Mouse (Mus musculus) inflammation-experienced regulatory T-cells (primary cell): Measurements from ENCODE around the gene Pard6b. TPM values are rescaled to one million over a fixed set of nuclear protein-coding genes. Genes with fewer than 3 reads are reported as not detected.

Source experiments
- polyA plus RNA-seq, 2 experiments: library from polyadenylated mRNA; unstranded; fragments of 100-300 nt; shearing (Covaris generic); gene quantifications; one replicate each; pipeline ENCODE4 v1.2.1; 2017

Gene Pard6b
- polyA plus RNA-seq = 1 to 10 TPM; 4.5 to 7.6 TPM

DNA sequence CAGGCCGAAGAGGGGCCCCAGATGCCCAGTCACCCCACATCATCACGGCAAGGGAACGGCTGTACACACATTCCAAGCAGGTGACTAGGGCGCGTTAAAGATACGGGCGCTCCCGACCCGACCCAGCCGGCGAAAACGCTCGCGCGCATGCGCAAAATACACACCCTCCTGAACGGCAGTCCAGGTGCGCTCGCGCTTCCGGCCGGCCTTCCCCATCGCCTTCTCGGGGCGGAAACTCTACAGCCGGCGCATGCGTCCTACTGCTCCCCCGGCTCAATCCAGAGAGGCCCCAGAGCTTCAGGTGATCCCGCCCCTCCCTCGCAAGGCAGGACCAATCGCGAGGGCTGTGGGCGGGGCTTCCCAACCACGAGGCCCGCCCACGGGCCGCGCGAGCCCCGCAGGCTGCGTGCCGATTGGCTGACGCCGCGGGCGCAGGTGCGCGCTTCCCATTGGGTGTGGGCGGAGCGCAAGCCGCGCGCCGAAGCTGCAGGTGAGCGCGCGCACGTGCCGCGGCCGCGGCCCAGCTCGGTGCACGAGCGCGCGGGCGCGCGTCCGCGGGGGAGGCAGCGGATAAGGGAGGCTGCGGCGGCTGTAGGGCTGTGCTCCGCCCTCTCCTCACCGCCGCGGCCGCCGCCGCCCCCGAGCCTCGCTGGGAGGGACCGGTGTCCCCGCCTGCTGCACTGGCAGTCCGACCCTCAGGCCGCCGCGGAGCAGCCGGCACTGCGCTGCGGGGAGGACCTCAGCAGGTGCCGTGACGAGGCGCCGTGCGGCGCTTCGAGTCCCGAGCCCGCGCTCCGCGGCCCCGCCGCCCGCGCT lies at the start of gene Pard6b:
TSS of gene Pard6b (plus strand) at position 574 of the 816 bp plus-strand sequence.

Other genes starting within 250 kb of the Pard6b start
- 100 to 1,000 TPM; 153 to 173 TPM for gene Ptpn1, start 148.9 kb upstream of the Pard6b start, polyA plus RNA-seq
- under 1 TPM; 0.32 to 0.35 TPM for gene Ripor3, start 70.4 kb upstream of the Pard6b start, polyA plus RNA-seq
- gene Adnp, start 126.1 kb downstream of the Pard6b start, polyA plus RNA-seq = 10 to 100 TPM; 25.2 to 27.5 TPM
- 1 to 10 TPM; 5.3 to 8.4 TPM for gene Gm20716, start 149.4 kb downstream of the Pard6b start, polyA plus RNA-seq
- 100 to 1,000 TPM in 1 of 2 experiments, 10 to 100 TPM in 1; 96.4 to 114 TPM for gene Dpm1, start 149.6 kb downstream of the Pard6b start, polyA plus RNA-seq
- 10 to 100 TPM; 10.4 to 20.8 TPM for gene Mocs3, start 149.6 kb downstream of the Pard6b start, polyA plus RNA-seq
- not detected for gene Kcng1, start 200.7 kb downstream of the Pard6b start, polyA plus RNA-seq